ENCODE assay signal across 25 mouse cellular contexts in the genomic region with DNA sequence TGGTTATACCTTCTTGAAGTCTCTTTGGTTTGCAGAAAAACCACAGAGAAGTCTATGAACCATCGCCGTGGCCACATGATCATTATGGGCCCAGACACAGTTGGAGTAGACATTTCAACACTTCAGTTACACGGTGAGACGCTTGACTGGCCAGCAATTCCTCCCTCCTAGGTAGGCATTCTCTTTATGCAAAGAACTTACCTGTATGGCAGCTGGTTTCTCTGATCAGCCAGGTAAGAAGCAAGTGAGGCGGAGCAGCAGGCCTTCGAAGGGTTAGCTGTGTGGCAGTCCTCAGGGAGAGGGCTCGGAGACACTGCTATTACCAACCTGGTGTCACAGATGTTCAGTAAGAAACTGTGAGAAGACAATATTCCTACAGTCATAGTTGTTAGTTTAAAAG. TPM values are rescaled to one million over a fixed set of nuclear protein-coding genes. Genes with fewer than 3 reads are reported as not detected.
DNase-seq lines count a peak whose midpoint lies in the region; ATAC-seq and TF ChIP-seq lines count a peak whose summit lies in the region.
"Had no signal": no experiment of that assay in that cellular context is flagged by ENCODE, and none has a peak within 500 bp of the region (broad histone marks: within the 10 kb centered on the region; RNA-seq: fewer than 3 reads in every experiment).

No protein-coding gene starts in this region.

- peak; percentile 41; the same call in 1 of the 2 replicates for ATAC-seq in kidney, embryonic 15.5 days (replicated peaks; ENCODE audit: low FRiP score)
- no peak for ATAC-seq in forebrain, embryonic 16.5 days
- ATAC-seq: CD4-positive, CD25-positive, alpha-beta regulatory T cell, adult 4 months; forebrain, embryonic 13.5 days; forebrain, postnatal 0 days had no signal

- no peak overlapping the region for H3K27ac ChIP-seq in kidney, adult 2 months (ENCODE audit: insufficient read depth, low read depth, low read length)
- no peak overlapping the region for H3K27ac ChIP-seq in kidney, embryonic 15.5 days
- H3K27ac ChIP-seq in forebrain, embryonic 16.5 days (ENCODE audit: low read length): no peak overlapping the region
- H3K27ac ChIP-seq: forebrain, embryonic 10.5 days; forebrain, embryonic 13.5 days; heart, adult 2 months; heart, embryonic 10.5 days; heart, embryonic 13.5 days; hindbrain, embryonic 12.5 days; hindbrain, embryonic 15.5 days had no signal

- 42% methylated on average over 7 of the region's 7 CpGs for WGBS in kidney, adult 2 months
- WGBS in kidney, embryonic 15.5 days: 71% methylated on average over 7 of the region's 7 CpGs
- WGBS in forebrain, embryonic 16.5 days: 89% methylated on average over 7 of the region's 7 CpGs

- no peak for TF ChIP-seq POLR2A in kidney, adult 2 months (IDR thresholded peaks at IDR 0.05; ENCODE audit: low read depth, low read length)

- H3K27me3 ChIP-seq in kidney, adult 2 months (replicated peaks; ENCODE audit: control insufficient read depth, insufficient read depth, low read length): no peaks in the 10 kb centered on the region
- H3K27me3 ChIP-seq in kidney, embryonic 15.5 days: no peaks in the 10 kb centered on the region
- no peaks in the 10 kb centered on the region for H3K27me3 ChIP-seq in forebrain, embryonic 16.5 days (replicated peaks; ENCODE audit: control insufficient read depth, insufficient read depth, low read length)
- H3K27me3 ChIP-seq: forebrain, embryonic 13.5 days; heart, embryonic 13.5 days; hindbrain, embryonic 12.5 days; hindbrain, embryonic 15.5 days had no signal

- H3K4me2 ChIP-seq in kidney, embryonic 15.5 days: no peak overlapping the region
- no peak overlapping the region for H3K4me2 ChIP-seq in forebrain, embryonic 16.5 days (ENCODE audit: low read length)
- H3K4me2 ChIP-seq: forebrain, embryonic 13.5 days; heart, embryonic 13.5 days; hindbrain, embryonic 12.5 days; hindbrain, embryonic 15.5 days had no signal

- H3K36me3 ChIP-seq in kidney, adult 2 months (ENCODE audit: control insufficient read depth, insufficient read depth, low read length): no peaks in the 10 kb centered on the region
- no peaks in the 10 kb centered on the region for H3K36me3 ChIP-seq in kidney, embryonic 15.5 days
- H3K36me3 ChIP-seq in forebrain, embryonic 16.5 days (ENCODE audit: control insufficient read depth, insufficient read depth): no peaks in the 10 kb centered on the region
- H3K36me3 ChIP-seq: forebrain, embryonic 10.5 days; heart, embryonic 10.5 days; heart, embryonic 13.5 days; hindbrain, embryonic 12.5 days; hindbrain, embryonic 15.5 days had no signal

- peaks cover 13% of the 10 kb centered on the region for H3K4me1 ChIP-seq in kidney, adult 2 months (ENCODE audit: control insufficient read depth, insufficient read depth, low read length)
- H3K4me1 ChIP-seq in kidney, embryonic 15.5 days: peaks cover 13% of the 10 kb centered on the region; the same call in 1 of the 2 replicates
- H3K4me1 ChIP-seq in forebrain, embryonic 16.5 days (replicated peaks; ENCODE audit: control insufficient read depth, insufficient read depth, low read length): no peaks in the 10 kb centered on the region
- H3K4me1 ChIP-seq: forebrain, embryonic 13.5 days; hindbrain, embryonic 12.5 days; hindbrain, embryonic 15.5 days had no signal

- no peak overlapping the region for H3K9ac ChIP-seq in kidney, embryonic 15.5 days
- H3K9ac ChIP-seq in forebrain, embryonic 16.5 days (replicated peaks; ENCODE audit: low read depth, low read length): no peak overlapping the region
- H3K9ac ChIP-seq: forebrain, embryonic 13.5 days; forebrain, postnatal 0 days; heart, embryonic 13.5 days; hindbrain, embryonic 12.5 days; hindbrain, embryonic 15.5 days had no signal

- peak; percentile 62 for DNase-seq in kidney, adult 11 months
- no peak for DNase-seq in kidney, adult 9 months
- peak; percentile 54 for DNase-seq in kidney, adult 2 months
- DNase-seq in kidney, postnatal 14 days: peak; percentile 44
- no peak for DNase-seq in c-Kit-positive CD71-positive TER-119-positive erythroid progenitor cells, embryonic 14.5 days (ENCODE audit: low spot score)
- DNase-seq in frontal cortex, postnatal 25 days (ENCODE audit: low spot score in 2 of 2): no peak
- DNase-seq: adrenal gland, adult 2 months; adrenal gland, postnatal 25 days; cerebellum, adult 18-20 months; cerebellum, adult 9-10 months; cerebellum, postnatal 14 days; forebrain, postnatal 0 days; gastrocnemius, postnatal 25 days; heart, adult 2 months; heart, postnatal 14 days had no signal

- no peak for TF ChIP-seq CTCF in kidney, adult 2 months (conservative IDR thresholded peaks at IDR 0.05; ENCODE audit: insufficient read depth, insufficient read length, low read depth, low read length)

- no peak overlapping the region for H3K4me3 ChIP-seq in kidney, adult 2 months (ENCODE audit: insufficient read depth, low read depth, low read length)
- H3K4me3 ChIP-seq in kidney, embryonic 15.5 days (replicated peaks): no peak overlapping the region
- no peak overlapping the region for H3K4me3 ChIP-seq in forebrain, embryonic 16.5 days (replicated peaks; ENCODE audit: low read length)
- H3K4me3 ChIP-seq: forebrain, embryonic 10.5 days; forebrain, embryonic 13.5 days; heart, adult 2 months; heart, embryonic 10.5 days; heart, embryonic 13.5 days; hindbrain, embryonic 12.5 days; hindbrain, embryonic 15.5 days had no signal

- H3K9me3 ChIP-seq in kidney, embryonic 15.5 days (replicated peaks): no peaks in the 10 kb centered on the region; the same call in 1 of the 2 replicates
- H3K9me3 ChIP-seq in forebrain, embryonic 16.5 days (ENCODE audit: control insufficient read depth, low read length): 0 out of 2 replicates have a peak, but pooled peaks cover 5% of the 10 kb centered on the region
- H3K9me3 ChIP-seq: forebrain, embryonic 10.5 days; forebrain, embryonic 13.5 days; heart, embryonic 10.5 days; heart, embryonic 13.5 days; hindbrain, embryonic 12.5 days; hindbrain, embryonic 15.5 days had no signal

RNA-seq across cellular contexts. Expression of gene Gm36028, which starts 0.7 kb away (rescaled TPM):
- 1.5 and 1.8 TPM in 2 replicates for polyA plus RNA-seq in kidney, adult 2 months (2012; rRNA removed)
- polyA plus RNA-seq in kidney, embryonic 15.5 days (2015; fragmentation: Nextera tagmentation; extraction: Ambion mirVana): 0.19 and 0.42 TPM in 2 replicates
- polyA plus RNA-seq in forebrain, embryonic 16.5 days (2015; fragmentation: Nextera tagmentation; extraction: Ambion mirVana): 0.19 TPM in 1 of 2 replicates, not detected in the other
- polyA plus RNA-seq: CD4-positive, CD25-positive, alpha-beta regulatory T cell, adult 4 months; embryonic facial prominence, embryonic 14.5 days; forebrain, embryonic 13.5 days had no signal

RNA-seq across cellular contexts. Expression of gene Lrrc58, which starts 8.0 kb away (rescaled TPM):
- 23.3 and 25.9 TPM in 2 replicates for polyA plus RNA-seq in kidney, adult 2 months (2012; rRNA removed)
- polyA plus RNA-seq in kidney, embryonic 15.5 days (2015; fragmentation: Nextera tagmentation; extraction: Ambion mirVana): 65.6 TPM in 2 replicates
- polyA plus RNA-seq in forebrain, embryonic 16.5 days (2015; fragmentation: Nextera tagmentation; extraction: Ambion mirVana): 54.4 and 66.3 TPM in 2 replicates

RNA-seq across cellular contexts. Expression of gene Gpr156, which starts 56.1 kb away (rescaled TPM):
- 0.03 TPM in 1 of 2 replicates, not detected in the other for polyA plus RNA-seq in kidney, adult 2 months (2012; rRNA removed)
- polyA plus RNA-seq in kidney, embryonic 15.5 days (2015; fragmentation: Nextera tagmentation; extraction: Ambion mirVana): 0.86 and 1.2 TPM in 2 replicates
- polyA plus RNA-seq in forebrain, embryonic 16.5 days (2015; fragmentation: Nextera tagmentation; extraction: Ambion mirVana): 5.4 and 5.6 TPM in 2 replicates
- polyA plus RNA-seq: CD4-positive, CD25-positive, alpha-beta regulatory T cell, adult 4 months had no signal

Comparison
In these comparisons a context has a peak if more than half of its experiments do, and no peak if none do; other contexts are left out.
1. DNase-seq: peak in kidney, adult 11 months (single experiment), kidney, adult 2 months (single experiment) and kidney, postnatal 14 days (single experiment); none in kidney, adult 9 months (single experiment), c-Kit-positive CD71-positive TER-119-positive erythroid progenitor cells, embryonic 14.5 days (single experiment) and frontal cortex, postnatal 25 days (0 of 2).